Mouse (Mus musculus): ENCODE results near the gene Gm10197.

GRCm38 (mm10) chr19:53355065-53355464, 16.5 kb downstream of the Gm10197 start:
- TF ChIP-seq POLR2A (IDR thresholded peaks at IDR 0.05; ENCODE audit: borderline replicate concordance, insufficient read depth, low read length): no peak
- no peak for TF ChIP-seq CTCF (IDR thresholded peaks at IDR 0.05; ENCODE audit: borderline replicate concordance, insufficient read depth, low read depth, low read length)

Measured in cerebellum, adult 2 months (tissue).